Mouse (Mus musculus) liver, embryonic 14 days (tissue): ENCODE results near the gene Nfat5. TPM values are rescaled to one million over a fixed set of nuclear protein-coding genes. Genes with fewer than 3 reads are reported as not detected.

Experiments used
- polyA plus RNA-seq: library from polyadenylated mRNA; depleted of rRNA; stranded (reverse); fragments of >200 nt; gene quantifications from 2 replicates; pipeline ENCODE4 v1.2.3, GENCODE M21; 2012; rRNA removed

Nfat5 gene
- 4.6 and 5.1 TPM in 2 replicates for polyA plus RNA-seq

DNA sequence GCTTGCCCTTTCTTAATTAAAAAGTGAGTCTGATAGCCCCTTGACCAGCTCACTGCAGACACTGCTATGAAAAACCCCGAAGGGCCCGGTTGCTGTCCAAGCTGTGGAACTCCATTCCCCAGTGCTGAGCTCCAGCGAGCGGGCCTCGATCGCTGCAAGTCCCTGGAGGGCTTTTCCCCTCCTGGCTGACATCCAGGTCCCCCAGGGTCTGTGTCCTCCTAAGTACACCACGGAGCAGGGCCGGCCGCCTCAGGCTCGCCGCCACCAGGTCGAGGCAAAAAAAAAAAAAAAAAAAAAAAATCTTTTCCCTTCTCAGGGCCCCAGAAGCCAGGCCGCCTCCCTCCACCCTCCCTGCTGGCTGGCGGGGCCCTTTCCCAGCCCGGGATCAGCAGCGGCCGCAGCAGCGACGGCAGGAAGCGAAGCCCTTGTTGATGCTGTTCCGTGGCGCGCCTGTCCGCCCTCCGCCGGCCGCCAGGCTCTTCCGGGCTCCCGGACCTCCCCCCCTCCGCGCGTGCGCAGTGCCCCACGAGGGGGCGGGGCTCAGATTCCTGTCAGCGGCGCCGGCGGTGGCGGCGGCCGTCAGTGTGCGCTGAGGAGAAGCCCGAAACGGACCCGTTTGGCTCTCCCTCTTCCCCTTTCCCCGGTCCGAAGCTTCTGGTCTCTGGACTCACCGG, at the start of gene Nfat5:
Gene Nfat5, plus strand, starts transcription at position 543 of the 674 bp plus-strand sequence.

DNA sequence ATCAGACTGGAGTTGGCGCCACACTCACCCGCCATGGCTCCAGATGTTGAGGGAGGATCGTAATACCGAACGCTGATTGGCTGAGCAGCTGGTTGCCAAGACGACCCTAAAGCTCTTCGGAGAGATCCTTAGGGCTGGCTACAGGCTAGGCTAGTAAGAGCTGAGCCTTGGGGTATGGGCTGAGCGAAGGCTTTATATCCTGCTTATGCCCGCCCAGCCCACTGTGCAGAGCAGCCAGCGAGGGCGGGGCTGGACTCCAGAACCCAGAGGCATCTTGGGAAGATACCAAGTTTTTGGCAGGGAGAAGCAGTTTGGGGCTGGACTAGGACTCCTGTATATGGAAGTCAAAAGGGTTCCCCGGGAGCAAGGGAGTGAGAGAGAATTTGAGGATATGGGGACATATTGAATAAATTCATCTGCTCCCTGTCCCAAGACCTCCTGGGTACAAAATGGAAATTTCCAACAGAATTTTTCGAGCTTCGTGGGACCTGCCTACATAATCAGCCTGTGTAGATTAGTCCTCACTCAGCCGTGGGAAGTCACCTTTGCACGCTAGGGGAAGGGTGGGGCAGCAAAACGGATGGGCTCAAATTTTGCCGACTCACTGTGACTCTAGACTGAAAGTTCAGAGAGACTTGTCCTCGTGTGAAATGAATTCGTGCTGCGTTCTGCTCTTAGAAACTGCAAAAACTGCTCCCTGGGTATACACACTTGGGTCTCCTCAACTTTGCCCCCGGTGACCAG, 109.9 kb downstream of the Nfat5 start, which contains the start of gene Nqo1:
Gene Nqo1, minus strand, starts transcription at position 169 of the 744 bp plus-strand sequence.

DNA sequence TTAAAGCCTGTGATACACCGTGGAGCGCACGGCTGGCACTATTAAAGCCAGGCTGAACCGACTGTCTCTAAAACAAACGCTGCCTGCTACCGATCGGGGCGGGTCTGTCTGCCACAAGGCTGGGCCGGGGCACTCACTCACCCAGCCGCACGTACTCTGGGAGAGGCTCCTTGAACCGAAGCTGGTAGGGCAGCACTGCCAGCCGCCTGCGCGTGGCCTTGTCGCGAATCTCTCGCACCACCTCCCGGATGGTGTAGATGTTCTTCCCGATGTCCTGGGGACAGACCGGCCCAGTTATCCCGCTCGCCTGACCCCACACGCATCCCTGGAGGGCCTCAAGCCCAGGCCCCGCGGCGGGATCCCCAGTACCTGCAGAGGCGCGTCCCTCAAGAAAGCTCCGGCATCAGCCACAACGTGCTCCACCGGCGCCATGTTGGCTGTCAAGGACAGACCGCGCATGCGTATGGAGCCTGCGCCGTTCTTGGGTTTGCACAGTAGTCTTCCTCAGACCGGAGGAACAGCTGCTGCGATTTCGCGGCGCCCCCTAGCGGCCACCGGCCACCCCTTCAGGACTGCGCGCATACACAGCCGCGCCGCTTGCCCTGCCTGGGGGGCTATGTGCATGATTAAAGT, 131.4 kb downstream of the Nfat5 start, which contains the start of gene Nob1:
Gene Nob1, minus strand, starts transcription at position 455 of the 633 bp plus-strand sequence.

Other genes with a start within 250 kb of the Nfat5 start
- gene Pdf, start 244.9 kb upstream of the Nfat5 start, polyA plus RNA-seq, result 9.3 and 11.9 TPM in 2 replicates
- gene Cog8, start 236.8 kb upstream of the Nfat5 start, polyA plus RNA-seq, result 12.4 and 15.1 TPM in 2 replicates
- gene Nip7, start 236.6 kb upstream of the Nfat5 start, polyA plus RNA-seq, result 27.4 and 30.8 TPM in 2 replicates
- gene Tmed6, start 227.8 kb upstream of the Nfat5 start, polyA plus RNA-seq, result 0.98 and 1.3 TPM in 2 replicates
- 8.4 and 9.6 TPM in 2 replicates for gene Terf2, start 196.9 kb upstream of the Nfat5 start, polyA plus RNA-seq
- gene Cyb5b, start 142.8 kb upstream of the Nfat5 start, polyA plus RNA-seq, result 21.7 and 23.9 TPM in 2 replicates
- 7.7 and 8.2 TPM in 2 replicates for gene Nqo1, start 109.7 kb downstream of the Nfat5 start, polyA plus RNA-seq
- gene Nob1, start 131.6 kb downstream of the Nfat5 start, polyA plus RNA-seq, result 31.1 and 33.7 TPM in 2 replicates
- 13.0 and 14.6 TPM in 2 replicates for gene Wwp2, start 142.9 kb downstream of the Nfat5 start, polyA plus RNA-seq